Mouse (Mus musculus) liver, postnatal 0 days (tissue): Measurements from ENCODE around the gene Apc2.

Experiments used
- CTCF ChIP-seq: sonication (generic); IDR thresholded peaks from 2 replicates; pipeline ENCODE4 v1.5.1; 2016; ENCODE audit warnings: antibody characterized with exemption, low read depth
- EP300 ChIP-seq: IDR thresholded peaks from 2 replicates; pipeline ENCODE4 v1.6.1; 2016; ENCODE audit warnings: antibody characterized with exemption, low read depth, mild to moderate bottlenecking

DNA sequence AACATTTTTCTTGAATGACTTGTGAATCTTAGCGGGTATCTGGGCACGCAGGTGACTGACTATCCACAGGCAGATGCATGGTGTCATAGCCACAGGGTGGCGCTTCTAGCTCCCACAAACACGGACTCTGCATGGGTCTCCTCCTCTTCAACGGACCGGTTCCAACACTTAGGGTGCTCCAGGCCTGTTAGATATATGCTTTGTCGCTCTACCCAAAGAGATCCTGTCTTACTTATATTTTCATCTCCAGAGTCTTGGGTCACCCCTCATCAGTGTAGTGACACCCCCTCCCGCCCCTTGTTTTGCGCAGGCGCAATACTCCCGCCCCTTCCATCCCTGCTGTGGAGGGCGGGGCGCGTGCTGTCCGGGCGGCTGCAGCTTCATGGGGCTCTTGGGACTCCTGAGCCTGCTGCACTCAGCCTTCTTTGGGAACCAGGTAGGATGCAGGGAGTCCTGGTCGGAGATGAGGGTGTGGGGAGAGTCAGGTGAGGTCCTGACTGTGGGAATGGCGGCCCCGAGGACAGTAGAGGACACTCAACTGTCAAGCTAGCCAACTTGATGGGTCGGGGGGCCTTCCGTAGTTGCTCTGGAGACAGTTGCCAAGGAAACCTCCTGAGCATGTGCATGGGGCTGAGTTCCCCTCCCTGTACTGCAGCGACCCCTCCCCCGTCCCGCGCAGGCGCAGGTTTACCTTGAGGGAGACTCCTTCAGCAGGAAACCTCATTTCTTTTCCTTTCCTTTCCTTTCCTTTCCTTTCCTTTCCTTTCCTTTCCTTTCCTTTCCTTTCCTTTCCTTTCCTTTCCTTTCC, at the start of gene Apc2:
- TF ChIP-seq EP300 (no peak), CTCF (peak; percentile 83)
